Mouse (Mus musculus) lung, embryonic 14.5 days (tissue): Measurements from ENCODE around the gene Shank2. TPM values are rescaled to one million over a fixed set of nuclear protein-coding genes. Genes with fewer than 3 reads are reported as not detected.

Experiments
- ATAC-seq: fragments of 200-750 bp; cut with Nextera tagmentation; 2 replicates; pipeline ENCODE4 v1.8.0; 2017; ENCODE audit warnings: mild to moderate bottlenecking, moderate TSS enrichment, moderate library complexity; ENCODE audit not compliant: insufficient read depth
- DNase-seq: peaks from one replicate; pipeline ENCODE4 v3.0.0-alpha.2; 2015
- H3K27ac ChIP-seq: fragments of 300-500 bp; sonication (generic); 2 replicates; pipeline ENCODE4 v1.5.1; 2014; ENCODE audit warnings: low read depth, mild to moderate bottlenecking, moderate library complexity
- H3K27me3 ChIP-seq: fragments of 300-500 bp; sonication (generic); 2 replicates; pipeline ENCODE4 v1.6.1; 2014; ENCODE audit warnings: low read length, control low read depth; ENCODE audit not compliant: insufficient read depth
- H3K36me3 ChIP-seq: fragments of 300-500 bp; sonication (generic); 2 replicates; pipeline ENCODE4 v1.6.1; 2014; ENCODE audit warnings: control low read depth; ENCODE audit not compliant: insufficient read depth
- H3K4me1 ChIP-seq: fragments of 300-500 bp; sonication (generic); 2 replicates; pipeline ENCODE4 v1.6.1; 2014; ENCODE audit warnings: antibody characterized with exemption, control low read depth; ENCODE audit not compliant: insufficient read depth
- H3K4me2 ChIP-seq: fragments of 300-500 bp; sonication (generic); 2 replicates; pipeline ENCODE4 v1.6.1; 2014; ENCODE audit warnings: mild to moderate bottlenecking
- H3K4me3 ChIP-seq: fragments of 300-500 bp; sonication (generic); 2 replicates; pipeline ENCODE4 v1.5.1; 2014; ENCODE audit warnings: low read depth, low read length
- H3K9ac ChIP-seq: fragments of 300-500 bp; sonication (generic); 2 replicates; pipeline ENCODE4 v1.6.1; 2014
- H3K9me3 ChIP-seq: fragments of 300-500 bp; sonication (generic); 2 replicates; pipeline ENCODE4 v1.6.1; 2016; ENCODE audit warnings: low read depth, low read length, control low read depth
- CTCF ChIP-seq: IDR thresholded peaks from 2 replicates; pipeline ENCODE4 v1.5.1; 2016; ENCODE audit warnings: antibody characterized with exemption, low read depth
- WGBS: fragments of 180-500 bp; shearing (Covaris S2); extraction: QIAGEN DNeasy Blood & Tissue Kit; methylation state at CpG from one replicate; pipeline ENCODE4 v1.1.7; 2014; 5-methylcytosine and 5-hydroxymethylcytosine counted together
- polyA plus RNA-seq: library from polyadenylated mRNA; unstranded; fragments of >200 nt; fragmentation: Nextera tagmentation; extraction: Ambion mirVana; gene quantifications from 2 replicates; pipeline ENCODE4 v1.2.1, GENCODE M21; 2014

Gene Shank2
- polyA plus RNA-seq, 1 experiment from 2014 or later, result 2.1 TPM

DNA sequence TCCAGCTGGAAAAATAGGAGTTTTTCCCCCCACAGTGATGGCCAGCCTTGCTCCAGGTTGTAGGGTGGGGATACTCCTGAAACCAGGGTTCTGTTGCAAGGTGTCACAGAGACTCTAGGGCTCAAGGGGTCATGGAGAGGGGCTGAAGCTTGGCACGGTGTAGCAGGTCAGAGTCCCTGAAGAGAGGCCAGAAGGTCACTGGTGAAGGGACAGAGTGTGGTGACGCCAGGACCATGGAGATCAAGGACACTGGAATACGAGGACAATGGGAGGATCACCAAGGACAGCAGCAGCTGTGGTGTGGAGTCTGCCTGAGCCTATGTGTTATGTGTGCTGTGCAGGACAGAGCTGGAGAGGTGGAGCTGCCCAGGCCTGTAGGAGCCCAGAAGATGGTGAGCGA lies 6.4 kb downstream of the Shank2 start:
- H3K27me3 ChIP-seq, result no peaks in the 10 kb centered on the region
- no peak overlapping the region for H3K27ac ChIP-seq
- 62% methylated on average over 4 of the region's 4 CpGs for WGBS
- DNase-seq, result no peak
- H3K9me3 ChIP-seq, result no peaks in the 10 kb centered on the region
- H3K9ac ChIP-seq, result no peak overlapping the region
- no peak overlapping the region for H3K4me3 ChIP-seq
- ATAC-seq, result no peak
- TF ChIP-seq CTCF, result no peak
- no peaks in the 10 kb centered on the region for H3K4me1 ChIP-seq
- no peak overlapping the region for H3K4me2 ChIP-seq
- no peaks in the 10 kb centered on the region for H3K36me3 ChIP-seq

DNA sequence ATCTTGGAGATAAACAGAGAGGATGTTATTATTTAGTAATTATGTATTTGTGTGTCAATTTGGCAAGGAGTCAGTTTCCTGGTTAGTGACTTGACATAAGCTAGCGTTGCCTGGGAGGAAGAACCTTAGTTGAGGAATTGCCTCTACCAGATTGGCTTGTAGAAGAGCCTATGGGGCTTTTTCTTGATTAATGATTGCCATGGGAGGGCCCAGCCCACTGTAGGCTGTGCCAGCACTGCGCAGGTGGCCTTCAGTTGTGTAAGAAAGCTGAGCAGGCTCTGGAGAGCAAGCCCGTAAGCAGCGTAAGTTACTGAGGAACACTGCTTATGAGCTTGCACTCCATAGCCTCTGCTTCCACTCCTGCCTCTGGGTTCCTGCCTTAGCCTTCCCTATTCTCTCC lies 7.3 kb downstream of the Shank2 start:
- Histone ChIP-seq H3K9ac (no peak overlapping the region), H3K36me3 (no peaks in the 10 kb centered on the region), H3K4me1 (no peaks in the 10 kb centered on the region), H3K27ac (no peak overlapping the region), H3K4me3 (no peak overlapping the region), H3K27me3 (no peaks in the 10 kb centered on the region), H3K9me3 (no peaks in the 10 kb centered on the region), H3K4me2 (no peak overlapping the region)
- ATAC-seq (no peak), DNase-seq (peak; percentile 24)
- TF ChIP-seq CTCF, result no peak
- 59% methylated on average over 4 of the region's 4 CpGs for WGBS

DNA sequence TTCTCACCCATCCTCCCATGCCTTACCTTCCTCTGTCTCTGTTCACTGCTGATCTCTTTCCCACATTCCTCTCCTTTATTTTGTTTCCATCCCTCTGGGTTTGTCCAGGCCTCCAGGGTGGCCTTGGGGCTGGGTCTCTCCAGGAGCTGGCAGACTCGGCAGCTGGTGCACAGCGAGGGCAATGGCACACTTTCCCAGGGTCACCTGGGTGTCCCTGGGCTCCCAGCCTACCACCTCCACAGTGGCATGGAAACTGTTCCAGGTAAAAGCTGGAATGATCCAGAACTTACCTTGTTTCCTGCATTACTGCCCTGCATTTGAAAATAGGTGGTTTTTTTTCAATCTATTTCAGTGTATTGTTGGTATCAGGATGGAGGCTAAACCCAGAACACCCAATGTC lies 12.8 kb downstream of the Shank2 start:
- ATAC-seq (no peak), DNase-seq (no peak)
- no peaks in the 10 kb centered on the region for H3K36me3 ChIP-seq
- TF ChIP-seq CTCF, result no peak
- no peak overlapping the region for H3K27ac ChIP-seq
- H3K27me3 ChIP-seq, result no peaks in the 10 kb centered on the region
- 56% methylated on average over 2 of the region's 2 CpGs for WGBS
- H3K4me2 ChIP-seq, result no peak overlapping the region
- H3K4me3 ChIP-seq, result no peak overlapping the region
- H3K9me3 ChIP-seq, result no peaks in the 10 kb centered on the region
- H3K4me1 ChIP-seq, result no peaks in the 10 kb centered on the region
- H3K9ac ChIP-seq, result no peak overlapping the region

DNA sequence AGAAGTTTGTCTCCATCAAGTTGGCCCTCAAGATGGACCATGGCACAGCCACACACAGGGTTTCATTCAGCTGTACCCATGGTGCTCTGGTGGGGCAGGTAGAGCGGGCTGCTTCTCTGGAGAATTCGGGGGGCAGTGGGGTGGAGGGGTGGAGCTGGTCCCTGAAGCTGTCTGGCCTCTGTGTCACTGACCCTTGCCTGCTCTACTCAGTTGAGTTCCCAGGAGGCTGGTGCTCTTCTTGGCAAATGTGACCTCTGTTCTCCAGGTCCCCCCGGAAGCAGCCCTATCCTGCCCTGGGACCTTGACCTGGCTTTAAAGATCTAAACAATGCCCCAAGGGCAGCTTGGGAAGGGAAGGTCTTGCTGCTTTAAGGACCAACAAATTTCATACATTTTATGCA lies 20.1 kb downstream of the Shank2 start:
- TF ChIP-seq CTCF, result no peak
- ATAC-seq (no peak), DNase-seq (no peak)
- Histone ChIP-seq H3K27ac (no peak overlapping the region), H3K27me3 (no peaks in the 10 kb centered on the region), H3K36me3 (no peaks in the 10 kb centered on the region), H3K4me2 (no peak overlapping the region), H3K9ac (no peak overlapping the region), H3K4me1 (no peaks in the 10 kb centered on the region), H3K9me3 (no peaks in the 10 kb centered on the region), H3K4me3 (no peak overlapping the region)
- 72% methylated on average over 3 of the region's 3 CpGs for WGBS

DNA sequence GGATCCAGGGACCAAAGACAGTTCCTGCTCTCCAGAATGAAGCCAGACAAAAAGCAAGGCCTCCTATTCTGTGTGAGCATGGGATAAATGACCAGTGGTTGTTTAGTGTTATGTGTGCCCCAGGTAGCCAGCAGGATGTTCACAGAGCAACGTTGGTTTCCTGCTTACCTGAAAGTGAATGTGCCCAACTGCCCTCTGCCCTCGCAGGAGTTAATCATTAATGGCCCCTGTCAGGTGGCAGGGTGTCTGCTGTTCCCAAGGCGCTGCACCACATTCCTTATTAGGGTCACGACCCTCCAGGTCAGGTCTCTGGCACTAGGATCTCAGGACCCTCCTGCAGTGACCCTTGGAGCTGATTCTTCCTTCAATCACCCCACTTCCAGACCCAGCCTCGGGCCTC lies 21.0 kb downstream of the Shank2 start:
- H3K4me1 ChIP-seq, result no peaks in the 10 kb centered on the region
- ATAC-seq (no peak), DNase-seq (no peak)
- no peak overlapping the region for H3K4me2 ChIP-seq
- no peaks in the 10 kb centered on the region for H3K27me3 ChIP-seq
- TF ChIP-seq CTCF, result no peak
- no peak overlapping the region for H3K9ac ChIP-seq
- no peak overlapping the region for H3K4me3 ChIP-seq
- H3K9me3 ChIP-seq, result no peaks in the 10 kb centered on the region
- no peaks in the 10 kb centered on the region for H3K36me3 ChIP-seq
- 15% methylated on average over 5 of the region's 5 CpGs for WGBS
- H3K27ac ChIP-seq, result no peak overlapping the region

DNA sequence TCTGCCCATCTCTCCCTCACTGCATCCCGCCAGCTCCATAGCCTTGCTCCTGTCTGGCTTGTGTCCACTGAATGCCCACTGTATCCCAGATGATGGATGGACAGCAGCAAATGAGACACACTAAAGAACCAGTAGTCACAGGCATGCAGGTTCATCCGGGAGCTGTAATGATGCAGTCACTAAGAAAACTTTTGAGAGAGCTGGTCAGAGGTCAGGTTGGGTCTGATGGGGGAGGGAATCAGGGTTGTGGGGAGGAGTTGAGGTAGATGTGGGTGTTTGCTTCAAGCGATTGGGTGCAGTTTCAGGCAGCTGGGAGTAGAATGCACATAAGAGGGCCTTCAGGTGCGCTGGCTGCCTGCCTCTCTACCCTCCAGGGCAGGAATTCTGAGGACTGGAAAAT lies 21.8 kb downstream of the Shank2 start:
- no peaks in the 10 kb centered on the region for H3K4me1 ChIP-seq

DNA sequence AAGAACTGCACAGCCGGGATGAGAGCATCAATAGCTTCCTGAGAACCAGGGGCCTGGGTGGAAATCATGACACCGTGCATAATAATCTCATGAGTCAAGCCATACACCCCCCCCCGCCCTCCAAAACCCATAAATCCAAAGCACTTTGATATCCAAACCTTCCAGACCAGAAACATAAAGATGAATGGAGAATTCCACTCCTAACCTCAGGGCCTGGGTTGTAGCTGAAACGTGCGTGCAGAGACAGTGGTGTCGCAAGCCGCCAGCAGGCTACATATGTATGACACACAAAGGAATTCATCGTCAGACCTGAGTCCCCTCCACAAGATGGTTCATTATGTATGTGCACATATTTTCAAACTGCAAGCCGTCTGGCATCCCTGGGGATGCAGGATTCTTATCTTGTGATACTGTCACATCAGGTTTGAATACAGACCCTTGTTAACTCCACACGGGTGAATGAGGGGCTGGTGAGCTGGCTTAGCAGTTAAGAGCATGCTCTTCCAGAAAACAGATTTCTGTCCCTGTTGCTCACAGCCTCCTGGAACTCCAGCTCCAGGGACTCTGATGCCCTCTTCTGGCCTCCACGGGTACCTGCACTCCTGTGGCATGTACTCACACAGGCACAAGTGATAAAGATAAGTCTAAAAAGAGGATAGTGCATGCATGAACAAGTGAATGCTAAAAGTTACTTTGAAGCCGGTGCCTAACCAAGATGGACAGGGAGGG lies 24.5 kb downstream of the Shank2 start:
- Histone ChIP-seq H3K27ac (no peak overlapping the region), H3K9ac (no peak overlapping the region), H3K36me3 (no peaks in the 10 kb centered on the region), H3K4me3 (no peak overlapping the region), H3K9me3 (no peaks in the 10 kb centered on the region), H3K27me3 (no peaks in the 10 kb centered on the region), H3K4me1 (no peaks in the 10 kb centered on the region), H3K4me2 (no peak overlapping the region)
- WGBS, result 82% methylated on average over 12 of the region's 12 CpGs
- ATAC-seq (no peak), DNase-seq (no peak)
- peak; percentile 34 for TF ChIP-seq CTCF

More for the DNA sequence above, 21.8 kb downstream of the Shank2 start:
- no peak overlapping the region for H3K27ac ChIP-seq
- H3K4me3 ChIP-seq, result no peak overlapping the region
- no peaks in the 10 kb centered on the region for H3K27me3 ChIP-seq
- DNase-seq (no peak), ATAC-seq (no peak)
- H3K36me3 ChIP-seq, result no peaks in the 10 kb centered on the region
- 45% methylated on average over 4 of the region's 4 CpGs for WGBS
- H3K9me3 ChIP-seq, result no peaks in the 10 kb centered on the region
- no peak overlapping the region for H3K4me2 ChIP-seq
- no peak overlapping the region for H3K9ac ChIP-seq
- no peak for TF ChIP-seq CTCF
